Mouse (Mus musculus) urinary bladder, postnatal 36 days (tissue): ENCODE data around the gene Esp24.
"Not testable (repeated sequence)": the region's sequence is repeated elsewhere in the genome, so short reads cannot be mapped to it uniquely, and the experiment has no call there.

Source experiments
- DNase-seq, 2 experiments: peaks; one replicate each; pipeline ENCODE4 v3.0.0; 2022; ENCODE audit warnings: low spot score in 2 of 2, mixed read lengths in 1 of 2

The Esp24 gene

DNA sequence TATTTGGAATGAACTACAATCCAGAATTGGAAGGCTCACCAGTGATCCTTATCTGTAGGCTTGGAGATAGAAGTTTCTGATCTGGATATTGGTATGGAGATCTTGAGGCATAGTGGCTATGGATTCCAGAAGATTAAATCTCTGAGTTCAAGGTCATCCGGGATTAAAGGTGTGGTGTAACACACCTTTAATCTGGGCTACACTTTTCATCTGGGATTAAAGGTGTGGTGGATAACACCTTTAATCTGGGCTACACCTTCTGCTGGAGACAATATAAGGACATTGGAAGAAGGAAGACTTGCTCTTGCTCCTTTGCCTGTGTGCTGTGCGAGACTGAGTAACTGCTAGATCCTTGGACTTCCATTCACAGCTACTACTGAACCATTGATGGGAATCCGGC, at the start of gene Esp24:
Gene Esp24, plus strand, starts transcription at position 301 of the 400 bp plus-strand sequence.
- not testable (repeated sequence) for DNase-seq

DNA sequence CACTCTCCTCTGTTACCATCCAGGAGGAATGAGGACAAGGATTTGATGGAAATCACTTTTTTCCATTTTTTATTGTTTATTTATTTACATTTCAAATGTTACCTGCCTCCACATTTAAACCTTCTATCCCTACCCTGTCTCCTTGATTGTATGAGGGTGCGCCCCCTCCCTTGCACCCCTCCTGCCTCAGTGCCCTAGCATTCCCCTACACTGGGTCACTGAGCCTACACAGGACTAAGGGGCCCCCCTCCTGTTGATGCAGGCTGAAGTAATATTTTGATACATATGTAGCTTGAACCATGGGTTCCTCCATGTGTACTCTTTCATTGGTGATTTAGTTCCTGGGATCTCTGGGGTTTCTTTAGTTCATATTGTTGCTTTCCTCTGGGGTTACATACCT, 26.6 kb upstream of the Esp24 start:
- DNase-seq: no peak

DNA sequence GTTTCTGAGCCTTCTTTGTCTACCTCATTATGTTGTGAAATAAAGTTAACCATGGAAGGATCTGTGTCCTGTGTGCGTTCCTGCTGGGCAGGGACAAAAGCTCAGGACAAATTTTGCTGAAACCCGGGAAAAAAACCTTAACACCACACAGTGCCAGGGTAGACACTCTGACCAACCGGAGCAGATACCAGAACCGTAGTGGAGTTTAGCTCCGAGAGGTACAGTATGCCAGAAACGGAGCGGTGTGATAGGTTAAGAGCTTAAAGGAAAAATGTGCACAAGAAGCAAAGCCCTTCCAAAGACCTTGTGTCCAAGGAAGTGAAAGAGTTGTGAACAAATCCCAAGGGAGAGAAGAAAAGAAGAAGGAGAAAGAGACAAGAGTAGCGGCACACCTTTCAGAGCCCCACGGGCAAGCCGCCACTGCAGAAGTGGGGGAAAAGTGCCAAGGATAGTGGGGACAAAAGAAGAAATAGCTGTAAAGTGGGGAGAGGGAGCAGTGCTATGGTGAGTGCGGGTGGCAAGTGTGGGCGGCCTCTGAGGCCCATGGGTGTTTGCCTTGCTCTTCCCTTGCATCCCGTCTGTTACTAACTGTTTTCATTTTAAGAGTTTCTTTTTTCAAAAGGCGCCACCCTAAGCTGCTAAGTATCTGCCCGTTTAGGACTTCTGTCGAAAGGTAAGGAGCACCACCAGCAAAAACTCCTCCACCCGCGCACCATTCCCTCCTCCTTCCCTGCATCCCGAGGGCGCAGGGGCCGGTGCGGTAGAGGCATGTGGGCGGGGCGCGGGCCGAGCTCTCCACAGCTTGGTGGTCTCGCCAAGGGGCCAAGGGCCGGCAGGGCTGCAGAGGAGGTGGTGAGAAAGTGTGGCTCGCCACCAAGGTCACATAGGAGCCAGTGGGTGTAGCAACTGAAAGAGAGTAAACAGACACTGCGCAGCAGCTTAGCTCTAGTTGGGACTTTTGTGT, 25.5 kb upstream of the Esp24 start:
- no peak for DNase-seq

DNA sequence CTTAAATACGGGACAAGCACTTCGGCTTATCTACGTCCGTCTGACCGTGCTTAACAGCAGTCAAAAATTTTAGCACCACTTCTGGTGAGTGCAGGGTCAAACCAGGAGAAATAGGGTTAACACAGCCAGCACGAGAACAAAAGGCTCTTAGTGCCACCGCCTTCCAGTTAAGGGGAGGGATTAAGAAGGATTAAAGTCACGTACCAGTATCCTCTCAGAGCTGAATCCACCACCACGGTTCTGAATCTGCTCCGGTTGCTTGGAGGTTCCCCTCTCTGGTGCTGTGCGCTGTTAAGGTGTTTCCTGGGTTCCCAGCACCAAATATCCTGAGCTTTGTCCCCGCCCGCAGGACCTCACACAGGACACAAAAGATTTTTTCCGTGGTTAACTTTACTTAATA, 19.3 kb upstream of the Esp24 start:
- no peak for DNase-seq

DNA sequence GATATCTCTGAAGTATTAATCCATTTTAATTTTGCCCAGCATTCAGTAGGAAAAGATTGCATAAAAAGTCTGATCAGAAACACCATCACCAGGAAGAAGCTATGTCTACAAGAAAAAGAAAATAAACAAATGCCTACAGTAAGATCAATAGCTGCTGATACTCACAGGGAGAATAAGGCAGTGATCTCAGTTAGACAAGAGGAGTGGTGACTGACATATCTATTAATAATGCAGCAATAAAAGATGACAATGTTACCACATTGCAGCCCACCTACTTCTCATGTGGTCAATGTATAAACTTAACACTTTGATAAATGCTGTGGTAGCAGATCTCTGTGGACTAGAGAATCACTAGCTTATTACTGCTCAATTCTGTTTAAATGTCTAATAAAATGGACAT, 6.7 kb downstream of the Esp24 start, which contains the start of gene Gm21903:
Gene Gm21903, minus strand, starts transcription at position 101 of the 400 bp plus-strand sequence.
- DNase-seq: no peak

DNA sequence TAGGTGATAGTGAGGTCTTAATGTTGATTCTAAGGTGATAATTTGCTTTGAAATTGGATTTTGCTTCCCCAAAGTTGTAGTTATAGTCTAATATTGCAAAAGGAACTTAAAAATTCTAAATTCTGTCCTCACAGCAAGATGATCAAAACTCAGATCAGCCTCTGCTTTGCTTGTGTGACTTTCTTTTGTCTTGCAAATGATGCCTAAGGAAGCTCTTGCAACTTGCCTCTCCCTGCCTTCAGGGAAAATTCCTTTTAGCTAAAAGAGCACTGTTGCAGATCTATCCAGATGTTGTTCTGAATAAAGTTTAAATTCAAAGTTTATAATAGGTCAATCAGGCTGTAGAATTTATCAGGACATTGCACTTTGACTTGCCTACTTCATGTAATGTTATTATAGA, 27.1 kb downstream of the Esp24 start:
- DNase-seq: no peak

DNA sequence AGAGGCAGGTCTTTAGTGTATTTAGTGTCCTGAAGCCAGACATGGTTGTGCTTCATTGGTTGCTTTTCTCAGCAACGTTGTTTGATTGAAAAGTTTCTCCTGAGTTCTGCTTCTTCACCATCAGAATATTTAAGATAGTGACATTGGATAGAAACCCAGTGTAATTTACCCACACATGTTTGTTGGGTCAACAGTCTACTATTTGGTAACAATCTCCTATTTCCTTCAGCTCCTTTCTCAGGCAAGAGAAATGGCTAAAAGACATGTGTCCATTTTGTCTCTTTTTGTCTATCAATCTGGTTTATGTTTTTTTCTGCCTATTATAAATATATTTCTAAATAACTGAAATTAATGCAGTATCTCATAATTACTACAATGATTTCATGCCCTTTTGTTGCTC, 40.4 kb downstream of the Esp24 start, which contains the start of gene Esp23:
Gene Esp23, minus strand, starts transcription at position 101 of the 400 bp plus-strand sequence.
- no peak for DNase-seq
